Mouse (Mus musculus) olfactory bulb, adult 2 months (tissue): ENCODE measurements around the gene Gusb.

Experiments used
- CTCF ChIP-seq: fragments of 200-500 bp; IDR thresholded peaks from 2 replicates; pipeline ENCODE4 v1.5.1; 2012; ENCODE audit warnings: low read depth, mild to moderate bottlenecking, low read length, moderate library complexity; ENCODE audit not compliant: insufficient read depth
- POLR2A ChIP-seq: fragments of 200-500 bp; IDR thresholded peaks from 2 replicates; pipeline ENCODE4 v1.6.1; 2012; ENCODE audit warnings: mild to moderate bottlenecking, low read depth, low read length, moderate library complexity; ENCODE audit not compliant: insufficient read depth

DNA sequence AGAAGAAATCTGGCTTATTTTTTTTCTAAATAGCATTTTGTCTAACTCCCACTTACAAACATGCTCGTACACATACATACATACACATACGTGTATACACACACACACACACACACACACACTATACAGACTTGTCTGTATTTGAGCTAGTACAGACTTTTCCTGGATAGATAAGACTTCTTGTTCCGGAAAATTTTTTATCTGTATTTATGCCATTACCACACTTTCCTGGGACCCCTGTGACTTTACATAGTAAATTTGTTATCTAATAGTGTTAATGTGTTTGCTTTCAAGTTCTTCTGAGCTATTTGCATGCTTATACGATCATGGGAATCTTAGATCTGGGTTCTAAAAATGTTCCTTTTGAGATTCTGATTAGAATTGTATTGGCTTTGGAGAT, 50.7 kb downstream of the Gusb start:
- TF ChIP-seq POLR2A (no peak), CTCF (no peak)
